Mouse (Mus musculus) thymus, postnatal 36 days (tissue): ENCODE data around the gene Bend5.

Source experiments
- DNase-seq, 2 experiments: peaks; one replicate each; pipeline ENCODE4 v3.0.0; 2022; ENCODE audit warnings: mixed read lengths in 2 of 2

Bend5 gene

GRCm38 (mm10) chr4:111414818-111415488 is at the start of gene Bend5:
Bend5 (plus strand) TSS chr4:111415006.
- DNase-seq = peak; percentile 89 to 93

GRCm38 (mm10) chr4:111367771-111368170 is 47.0 kb upstream of the Bend5 start:
- no peak for DNase-seq

- DNase-seq = no peak
Observed at GRCm38 (mm10) chr4:111377159-111377558, 37.6 kb upstream of the Bend5 start.

- DNase-seq = no peak
Observed at GRCm38 (mm10) chr4:111378071-111378470, 36.7 kb upstream of the Bend5 start.

GRCm38 (mm10) chr4:111383101-111383500 is 31.7 kb upstream of the Bend5 start:
- DNase-seq = no peak

GRCm38 (mm10) chr4:111390736-111391135 is 24.1 kb upstream of the Bend5 start:
- no peak for DNase-seq

- DNase-seq = no peak
Observed at GRCm38 (mm10) chr4:111399784-111400183, 15.0 kb upstream of the Bend5 start.

GRCm38 (mm10) chr4:111400676-111401075 is 14.1 kb upstream of the Bend5 start:
- no peak for DNase-seq

- no peak for DNase-seq
Observed at GRCm38 (mm10) chr4:111403243-111403642, 11.6 kb upstream of the Bend5 start.

GRCm38 (mm10) chr4:111410731-111411130 is 4.1 kb upstream of the Bend5 start:
- DNase-seq = no peak

- peak in 1 of 2 experiments; percentile 2 for DNase-seq
Observed at GRCm38 (mm10) chr4:111414399-111414798, 407 bp upstream of the Bend5 start.

GRCm38 (mm10) chr4:111416126-111416525 is 1.3 kb downstream of the Bend5 start:
- DNase-seq = peak in 1 of 2 experiments; percentile 4

GRCm38 (mm10) chr4:111416551-111416950 is 1.7 kb downstream of the Bend5 start:
- DNase-seq = no peak

- no peak for DNase-seq
Observed at GRCm38 (mm10) chr4:111417716-111418115, 2.9 kb downstream of the Bend5 start.

- no peak for DNase-seq
Observed at GRCm38 (mm10) chr4:111419476-111419875, 4.7 kb downstream of the Bend5 start.

- DNase-seq = no peak
Observed at GRCm38 (mm10) chr4:111420031-111420430, 5.2 kb downstream of the Bend5 start.

GRCm38 (mm10) chr4:111420955-111421354 is 6.1 kb downstream of the Bend5 start:
- no peak for DNase-seq

GRCm38 (mm10) chr4:111421785-111422184 is 7.0 kb downstream of the Bend5 start:
- no peak for DNase-seq

- DNase-seq = no peak
Observed at GRCm38 (mm10) chr4:111424371-111424950, 9.7 kb downstream of the Bend5 start.

- DNase-seq = no peak
Observed at GRCm38 (mm10) chr4:111425170-111425569, 10.4 kb downstream of the Bend5 start.

- no peak for DNase-seq
Observed at GRCm38 (mm10) chr4:111431186-111431585, 16.4 kb downstream of the Bend5 start.

- no peak for DNase-seq
Observed at GRCm38 (mm10) chr4:111432013-111432412, 17.2 kb downstream of the Bend5 start.

GRCm38 (mm10) chr4:111432417-111432816 is 17.6 kb downstream of the Bend5 start:
- DNase-seq = no peak

GRCm38 (mm10) chr4:111441709-111442108 is 26.9 kb downstream of the Bend5 start:
- no peak for DNase-seq
